Mouse (Mus musculus): ENCODE measurements around the gene Pdzd2. TPM values are rescaled to one million over a fixed set of nuclear protein-coding genes. Genes with fewer than 3 reads are reported as not detected.

Pdzd2 gene
- polyA plus RNA-seq, 1 experiment: 20.0 TPM

DNA sequence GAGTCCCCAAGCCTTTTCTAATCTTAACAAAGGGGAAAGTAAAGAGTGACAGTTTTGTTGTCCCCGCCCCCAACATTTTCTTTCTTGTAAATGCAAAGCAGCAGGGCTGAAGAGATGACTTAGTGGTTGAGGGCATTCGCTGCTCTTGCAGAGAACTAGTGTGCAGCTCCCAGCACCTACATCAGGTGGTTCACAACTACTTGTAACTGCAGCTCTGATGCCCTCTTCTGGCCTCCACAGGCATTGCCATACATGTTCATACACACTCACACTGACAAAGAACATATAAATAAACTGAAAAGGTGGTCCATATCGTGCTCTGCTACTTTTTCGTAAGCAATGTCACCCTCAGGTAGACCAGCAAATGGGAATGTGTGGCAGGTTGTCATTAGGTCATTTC is 116.2 kb downstream of the Pdzd2 start:
- no peak for DNase-seq (ENCODE audit: low spot score)

DNA sequence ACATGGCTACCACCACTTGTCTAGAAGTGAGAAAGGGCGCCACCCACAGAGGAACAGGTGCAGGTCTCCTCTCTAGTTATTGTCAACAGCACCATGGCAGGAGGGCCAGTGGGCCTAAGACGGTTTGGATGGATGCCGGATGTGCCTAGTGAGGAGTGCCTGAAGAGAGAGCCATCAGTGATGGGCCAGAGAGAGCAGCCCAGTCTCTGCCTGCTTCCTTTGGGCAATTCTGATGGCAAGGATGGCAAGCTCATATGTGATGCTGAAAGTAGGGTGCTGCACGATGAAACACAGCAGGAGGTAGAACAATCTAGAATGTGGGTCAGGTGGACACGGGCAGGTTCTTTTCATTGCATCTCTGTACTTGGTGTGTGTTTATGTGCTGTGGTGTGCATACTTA is 117.0 kb downstream of the Pdzd2 start:
- no peak for DNase-seq (ENCODE audit: low spot score)

DNA sequence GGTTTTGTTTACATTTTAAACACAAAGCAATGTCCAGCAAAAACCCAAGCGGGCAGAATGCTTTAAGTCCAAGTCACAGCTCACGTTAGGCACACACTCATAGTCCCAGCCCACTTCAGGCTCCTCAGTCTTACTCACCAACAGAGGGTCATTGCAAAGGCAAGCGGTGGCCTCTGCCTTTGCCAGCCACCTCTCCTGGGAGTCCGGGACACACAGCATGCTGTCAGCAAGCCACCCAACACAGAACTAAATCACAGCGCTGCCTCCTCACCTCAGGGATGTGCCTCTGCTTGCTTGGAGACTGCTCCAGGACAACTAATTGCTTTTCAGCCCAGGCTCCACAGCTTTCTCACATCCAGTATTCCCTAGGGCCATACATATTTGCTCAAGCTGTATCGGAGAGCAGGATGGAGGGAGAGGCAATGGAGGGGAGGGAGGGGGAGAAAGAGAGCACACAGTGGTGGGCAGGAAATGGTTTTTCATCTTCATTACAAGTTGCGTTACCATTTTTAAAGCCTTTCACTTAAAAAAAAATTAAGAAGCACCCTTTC is 117.6 kb downstream of the Pdzd2 start:
- no peak for DNase-seq (ENCODE audit: low spot score)

DNA sequence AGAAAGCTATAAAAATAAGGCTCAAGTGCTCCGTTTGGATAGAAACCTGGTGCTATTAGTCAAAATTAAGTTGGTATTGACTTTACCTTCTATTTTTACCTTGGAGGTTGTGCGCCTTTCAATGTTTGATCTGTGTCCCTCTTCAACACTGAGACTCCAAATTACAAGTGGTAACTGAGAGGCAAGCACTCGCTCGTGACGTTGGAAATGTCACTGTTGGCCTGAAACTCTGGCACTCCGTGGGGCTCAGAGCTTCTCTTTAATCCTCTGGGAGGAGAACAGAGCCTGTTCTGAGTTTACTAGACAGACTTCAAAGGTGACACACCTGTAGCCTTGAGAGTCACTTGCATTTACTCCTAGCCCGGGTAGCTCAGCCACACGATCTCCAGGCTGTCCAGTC is 120.5 kb downstream of the Pdzd2 start:
- DNase-seq (ENCODE audit: low spot score): no peak

DNA sequence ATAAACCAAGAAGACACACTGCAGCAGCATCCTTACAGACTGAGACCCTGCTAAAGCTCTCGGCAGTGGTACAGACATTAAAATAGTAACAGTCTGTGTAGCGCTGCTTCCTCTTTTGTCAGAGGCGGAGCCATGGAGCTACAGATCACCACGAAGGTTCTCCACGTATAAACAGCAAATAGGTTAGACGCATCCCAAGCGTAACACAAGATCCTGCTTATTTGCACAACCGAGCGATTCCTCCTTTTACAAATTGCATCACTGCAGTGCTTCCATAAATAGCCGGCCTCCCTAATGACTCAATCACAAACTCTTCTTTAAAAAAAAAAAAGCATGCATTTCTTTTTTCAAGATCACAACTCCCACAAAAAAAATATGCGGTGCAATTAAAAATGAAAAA is 122.1 kb downstream of the Pdzd2 start:
- DNase-seq (ENCODE audit: low spot score): no peak

DNA sequence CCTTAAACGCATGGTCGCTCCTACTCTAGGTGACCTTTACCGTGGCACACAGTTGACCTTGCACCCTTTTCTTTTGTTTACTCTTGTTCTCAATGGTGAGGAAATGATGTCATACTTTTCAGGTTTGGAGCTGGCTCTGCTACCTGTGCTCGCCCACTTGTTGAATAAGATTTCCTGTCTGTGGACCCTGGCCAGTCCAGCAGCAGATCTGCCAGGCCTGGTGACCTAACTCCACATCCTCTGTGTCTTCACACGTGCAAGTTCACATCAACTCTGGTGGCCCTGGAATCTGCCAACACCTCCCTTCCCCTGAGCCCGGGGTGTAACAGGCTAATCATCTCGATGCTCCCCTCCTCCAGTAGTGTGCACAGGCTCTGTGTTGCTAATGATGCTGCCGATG is 122.5 kb downstream of the Pdzd2 start:
- no peak for DNase-seq (ENCODE audit: low spot score)

DNA sequence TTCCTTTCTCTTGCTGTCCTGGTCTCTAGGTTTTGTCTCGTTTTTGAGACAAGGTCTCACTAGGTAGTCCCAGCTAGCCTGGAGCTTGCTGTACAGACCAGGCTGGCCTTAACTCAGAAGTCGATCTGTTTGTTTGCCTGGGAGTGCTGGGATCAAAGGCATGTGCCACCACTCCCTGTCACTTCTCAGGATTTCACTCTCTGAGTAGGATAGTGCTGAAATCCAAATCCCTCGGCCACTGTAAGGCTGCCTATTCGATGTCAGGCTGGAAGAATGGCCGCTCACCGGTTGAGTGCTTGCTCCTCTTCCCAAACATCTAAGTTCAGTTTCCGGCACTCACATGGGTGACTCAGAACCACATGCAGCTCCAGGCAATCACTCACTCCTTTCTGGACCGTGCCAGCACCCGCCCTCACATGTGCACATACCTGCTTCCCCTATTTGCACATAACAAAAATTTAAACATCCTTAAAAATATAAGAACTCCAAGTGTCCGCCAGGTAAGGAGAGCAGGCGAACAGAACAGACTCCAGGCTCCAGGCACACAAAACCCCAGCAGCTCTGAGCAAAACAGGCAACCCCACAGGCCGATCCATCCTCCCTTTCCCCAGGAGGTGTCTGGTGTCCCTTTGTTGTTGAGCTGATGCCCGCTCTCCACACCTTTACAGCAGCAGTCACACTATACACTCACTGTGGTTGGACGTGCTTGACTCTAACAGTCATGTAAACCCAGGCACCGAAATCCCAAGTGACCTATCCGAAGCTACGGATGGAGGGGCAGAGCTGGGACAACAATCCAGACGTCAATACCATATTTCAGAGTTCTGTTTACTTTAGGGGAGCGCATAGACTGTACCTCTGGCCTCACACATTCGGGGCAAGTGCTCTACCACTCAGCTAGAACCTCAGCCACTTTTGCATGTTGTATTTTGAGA is 124.5 kb downstream of the Pdzd2 start:
- no peak for DNase-seq (ENCODE audit: low spot score)

DNA sequence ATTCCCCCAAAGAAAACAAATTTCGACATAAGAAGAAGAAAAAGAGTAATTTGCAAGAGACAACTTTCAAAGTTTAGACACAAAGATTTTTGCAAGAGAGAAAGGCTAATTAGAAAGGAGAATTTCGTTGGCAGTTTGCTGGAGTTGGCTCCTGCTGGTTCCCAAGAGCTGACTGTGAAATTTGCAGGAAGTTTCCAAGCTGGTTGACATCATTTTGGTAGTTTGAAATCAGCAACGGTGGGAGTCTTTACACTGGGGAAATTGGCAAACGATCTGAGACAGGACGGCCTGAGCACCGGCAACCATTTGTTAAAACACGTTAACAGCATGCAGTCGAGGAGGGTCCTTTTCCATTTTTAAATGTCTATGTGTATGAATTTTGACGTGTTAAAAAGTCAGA is 125.7 kb downstream of the Pdzd2 start:
- DNase-seq (ENCODE audit: low spot score): no peak

DNA sequence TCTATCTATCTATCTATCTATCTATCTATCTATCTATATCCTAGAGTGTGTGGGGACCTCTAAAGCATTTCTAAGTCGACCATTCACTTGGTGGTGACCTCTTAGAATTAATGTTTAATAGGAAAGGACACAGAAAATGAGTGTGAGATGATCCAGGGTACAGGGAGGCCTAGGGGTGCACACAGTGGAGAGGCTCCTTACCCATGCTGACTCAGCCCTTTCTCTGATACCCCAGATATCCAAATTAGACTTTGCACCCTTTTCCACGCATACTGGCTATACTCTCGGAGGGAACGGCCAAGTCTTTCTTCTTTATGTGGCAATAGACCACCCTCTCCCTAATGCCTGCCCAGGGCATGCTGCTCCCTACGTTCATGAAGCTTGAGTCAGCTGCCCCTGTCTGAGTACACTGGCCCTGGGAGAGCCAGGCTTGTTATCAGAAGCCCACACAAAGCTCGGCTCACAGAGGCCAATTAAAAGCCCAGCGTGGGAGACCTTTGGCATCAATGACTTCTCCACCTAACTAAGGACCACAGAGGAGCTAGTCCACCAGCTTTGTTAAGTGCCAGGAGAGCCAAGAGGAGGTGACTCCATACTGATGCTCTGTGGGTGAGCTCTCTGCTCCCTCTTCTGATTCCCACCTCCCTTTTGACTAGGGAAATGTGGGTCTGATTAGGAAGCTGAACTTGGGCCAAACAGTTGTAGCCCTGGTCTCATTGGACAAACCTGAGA is 126.6 kb downstream of the Pdzd2 start:
- no peak for DNase-seq (ENCODE audit: low spot score)

DNA sequence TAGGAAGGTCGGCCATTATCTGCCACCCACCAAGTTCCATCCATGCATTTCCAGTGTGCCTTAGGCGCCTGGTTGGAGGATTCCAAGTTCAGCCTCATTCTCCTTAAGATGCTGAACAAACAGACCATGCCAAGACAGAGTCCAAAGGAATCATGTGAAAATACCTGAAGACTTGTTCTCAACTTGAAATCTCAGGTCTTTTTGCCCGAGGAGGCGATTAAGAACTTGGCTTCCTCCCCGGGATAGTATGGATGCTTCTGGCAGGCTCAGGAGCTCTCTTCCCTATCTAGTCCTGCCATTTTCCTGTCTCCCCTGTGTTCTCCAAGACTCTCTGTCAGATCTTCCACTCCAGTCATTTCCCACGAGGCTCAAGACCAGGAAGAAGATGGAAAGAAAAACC is 131.6 kb downstream of the Pdzd2 start:
- DNase-seq (ENCODE audit: low spot score): no peak

DNA sequence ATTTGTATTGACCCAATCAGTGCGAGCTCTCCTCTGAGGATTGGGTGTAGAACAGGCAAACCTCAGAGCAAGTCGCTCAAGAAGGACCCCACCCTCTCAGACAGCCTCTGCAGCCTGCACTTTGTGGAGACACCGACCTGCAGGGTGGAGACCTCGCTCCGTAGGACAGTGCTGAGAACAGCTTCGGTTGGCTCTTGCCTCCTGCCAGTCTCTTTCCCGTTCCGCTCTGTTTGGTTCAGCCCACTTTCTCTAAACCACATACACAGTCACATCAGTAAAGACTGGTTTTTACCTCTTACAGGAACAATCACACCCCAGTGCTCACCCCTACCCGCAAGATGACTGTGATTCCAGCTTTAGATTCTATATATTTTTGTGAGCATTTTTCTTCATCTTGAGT is 133.4 kb downstream of the Pdzd2 start:
- no peak for DNase-seq (ENCODE audit: low spot score)

DNA sequence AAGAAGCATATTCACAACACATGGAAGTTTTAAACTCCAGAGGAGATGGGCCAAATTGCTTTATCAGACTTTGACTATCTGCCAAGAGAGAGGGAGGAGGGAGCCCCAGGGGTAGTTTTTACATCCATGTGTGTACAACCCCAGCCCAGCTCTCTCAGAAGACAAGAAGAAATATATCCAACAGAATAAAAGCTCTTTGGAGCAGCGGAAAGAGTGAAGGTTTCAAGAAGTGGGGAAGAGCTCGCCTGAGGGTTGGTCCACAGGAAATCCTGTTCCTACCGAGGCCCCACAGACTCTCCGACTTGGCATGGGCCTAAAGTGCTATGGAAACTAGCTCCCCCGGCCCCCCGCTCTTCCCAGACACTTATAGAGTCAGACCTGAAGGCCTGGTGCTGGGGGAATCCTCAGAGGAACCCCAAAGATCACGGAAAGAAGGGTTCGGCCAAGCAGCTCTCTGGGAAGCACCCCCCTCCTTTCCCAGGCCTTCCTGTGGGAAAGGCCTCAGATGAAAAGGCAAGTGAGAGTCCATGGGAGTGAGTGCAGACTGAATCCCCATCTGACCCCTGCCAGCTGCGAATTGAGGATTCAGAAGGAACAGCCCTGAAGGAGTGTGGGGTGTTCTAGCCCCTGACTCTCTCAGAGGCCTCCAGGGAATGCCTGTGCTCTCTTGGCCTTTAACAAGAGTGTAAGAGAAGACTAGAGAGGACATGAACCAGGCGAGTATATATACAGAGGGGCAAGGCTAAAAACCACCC is 134.3 kb downstream of the Pdzd2 start:
- DNase-seq (ENCODE audit: low spot score): no peak

DNA sequence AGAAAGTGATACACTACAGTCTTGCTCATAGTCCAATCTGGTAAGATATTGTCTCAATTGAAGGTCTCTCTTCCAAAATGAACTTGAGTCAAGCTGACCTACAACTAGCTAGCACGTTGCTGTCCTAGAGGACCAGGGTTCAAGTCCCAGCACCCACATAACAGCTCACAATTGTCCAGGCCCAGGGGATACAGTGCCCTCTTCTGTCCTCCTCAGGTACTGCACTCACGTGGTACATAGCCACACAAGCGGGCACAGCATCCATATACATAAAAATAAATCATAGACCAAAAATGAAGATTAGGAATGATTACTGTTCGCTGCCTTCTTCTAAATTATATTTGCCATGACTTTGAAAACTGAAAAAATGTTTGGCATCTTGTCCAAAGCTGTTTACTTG is 136.1 kb downstream of the Pdzd2 start:
- DNase-seq (ENCODE audit: low spot score): no peak

DNA sequence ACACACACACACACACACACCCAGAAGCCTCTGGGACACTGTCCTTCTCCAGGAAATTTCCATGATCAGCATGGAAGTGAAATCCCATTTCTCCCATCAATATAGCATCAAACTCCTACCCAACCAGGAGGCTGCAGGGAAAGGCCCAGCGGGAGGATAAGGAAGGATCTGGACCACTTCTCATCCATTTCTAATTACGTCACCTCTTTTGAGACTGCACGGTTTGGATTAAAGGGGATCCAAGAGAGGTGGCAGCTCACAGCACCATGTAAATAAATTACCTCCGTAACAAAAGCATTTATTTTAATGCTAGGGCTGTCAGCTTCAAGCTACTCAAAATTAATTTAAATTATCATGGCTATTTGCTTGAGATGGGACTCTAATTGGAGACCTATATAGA is 146.6 kb downstream of the Pdzd2 start:
- DNase-seq (ENCODE audit: low spot score): no peak

DNA sequence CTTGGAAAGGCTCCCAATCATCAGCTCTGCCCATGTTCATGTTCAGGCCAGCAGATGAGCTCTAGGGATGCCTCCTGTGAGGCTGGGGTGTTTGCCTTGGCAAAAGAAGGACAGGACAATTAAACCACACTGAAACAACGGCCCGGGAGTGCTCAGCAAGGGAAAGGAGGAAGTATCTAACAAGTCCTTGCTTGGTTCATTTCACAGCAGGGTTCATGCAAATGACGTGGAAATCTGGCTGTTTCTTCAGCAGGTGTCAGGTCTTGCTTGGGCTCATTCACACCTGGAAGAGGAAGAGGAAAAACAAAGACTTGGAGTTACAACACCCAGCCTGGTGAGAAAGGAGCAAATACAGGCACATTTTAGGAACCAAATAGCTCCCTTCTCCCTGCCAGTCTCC is 147.1 kb downstream of the Pdzd2 start:
- no peak for DNase-seq (ENCODE audit: low spot score)

DNA sequence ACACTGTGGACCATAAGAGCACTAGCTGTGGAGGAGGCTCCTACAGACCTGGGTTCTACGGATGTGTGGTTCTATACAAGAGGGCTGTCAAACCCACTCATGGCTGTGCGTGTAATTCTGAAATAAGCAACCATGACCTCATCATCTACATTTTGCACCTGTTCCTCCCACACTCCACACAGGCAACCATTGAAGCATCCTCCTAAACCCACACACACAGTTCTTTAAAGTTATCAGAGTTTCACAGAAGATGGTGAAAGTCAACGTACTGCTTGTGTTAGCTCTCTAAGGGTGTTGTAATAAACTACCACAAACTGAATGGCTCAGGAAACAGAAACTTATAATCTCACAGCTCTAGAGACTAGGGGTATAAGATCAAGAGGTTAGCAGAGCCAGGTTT is 151.1 kb downstream of the Pdzd2 start:
- no peak for DNase-seq (ENCODE audit: low spot score)

DNA sequence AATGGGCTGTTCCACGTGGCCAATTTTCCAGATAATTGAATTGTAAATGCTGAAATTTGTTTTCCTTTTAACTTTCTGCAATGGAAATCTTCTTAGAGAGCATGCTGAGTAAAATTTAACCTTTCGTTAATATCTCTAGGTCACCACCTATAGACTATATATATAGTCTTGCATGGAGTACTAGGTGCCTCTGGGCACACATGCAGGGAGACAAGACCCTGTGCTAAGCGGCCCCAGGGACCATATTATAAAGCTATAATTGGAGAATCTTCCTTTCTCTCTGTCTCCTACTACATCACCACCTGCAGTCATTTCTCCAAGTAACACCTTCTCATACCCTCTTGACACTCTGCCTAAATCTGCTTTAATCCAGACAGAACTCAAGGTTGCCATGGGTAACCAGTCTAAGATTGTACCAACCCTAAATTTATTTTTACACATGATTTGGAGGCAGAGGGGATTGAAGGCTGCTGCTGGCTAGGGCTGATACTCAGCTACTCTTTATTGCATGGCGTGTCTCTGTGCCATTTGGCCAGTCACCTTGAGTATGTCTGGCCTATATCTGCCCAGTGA is 152.8 kb downstream of the Pdzd2 start:
- DNase-seq (ENCODE audit: low spot score): no peak

DNA sequence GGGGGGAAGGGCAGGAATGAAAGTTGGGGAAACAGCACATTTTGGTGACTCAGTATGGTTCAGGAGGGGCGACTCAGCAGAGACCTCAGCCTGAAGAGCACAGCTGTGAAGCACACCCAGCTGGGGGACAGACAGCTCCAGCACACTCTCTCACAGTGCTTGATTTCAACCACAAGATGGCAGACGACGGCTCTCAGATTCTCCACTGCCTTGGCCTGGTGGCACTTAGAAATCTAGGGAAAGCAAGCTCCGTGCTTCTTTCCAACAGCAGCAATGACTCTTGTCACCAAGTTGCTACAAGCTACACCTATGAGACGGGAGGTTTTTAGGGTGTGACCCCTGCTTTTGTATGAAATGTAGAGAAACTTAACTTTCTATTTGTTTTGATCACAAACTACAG is 153.6 kb downstream of the Pdzd2 start:
- no peak for DNase-seq (ENCODE audit: low spot score)

DNA sequence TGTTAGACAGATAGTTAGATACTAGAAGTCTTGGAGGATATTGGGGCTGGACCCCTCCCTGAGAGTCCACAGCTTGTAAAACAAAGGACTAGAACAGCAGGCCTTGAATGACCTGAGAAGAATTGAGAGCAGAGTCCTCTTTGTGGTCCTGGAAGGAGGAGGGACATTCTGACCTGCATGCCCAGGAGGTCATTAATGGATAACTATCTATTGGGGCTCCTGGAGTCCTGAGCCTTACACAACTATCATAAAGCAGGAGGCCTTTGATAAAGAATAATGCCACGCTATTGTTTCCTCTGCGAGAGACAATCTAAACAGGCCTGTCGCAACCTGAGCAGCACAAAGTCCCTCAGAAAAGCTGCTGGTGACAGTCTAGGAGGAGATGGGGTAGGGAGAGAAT is 156.7 kb downstream of the Pdzd2 start:
- no peak for DNase-seq (ENCODE audit: low spot score)

DNA sequence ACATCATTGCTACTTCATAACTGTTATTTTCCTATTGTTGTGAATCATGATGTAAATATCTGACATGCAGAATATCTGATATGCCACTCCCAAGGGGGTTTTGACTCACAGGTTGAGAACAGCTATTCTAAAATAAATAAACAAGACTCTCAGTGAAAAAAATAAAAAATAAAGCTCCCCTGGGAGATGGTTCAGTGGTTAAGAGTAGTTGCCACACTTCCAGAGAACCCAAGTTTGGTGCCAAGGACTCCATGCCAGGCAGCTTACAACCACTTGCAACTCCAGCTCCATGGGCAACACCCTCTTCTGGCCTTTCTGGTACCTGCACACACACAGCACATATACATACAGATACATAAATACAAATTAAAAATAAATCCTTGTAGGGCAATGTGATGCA is 157.3 kb downstream of the Pdzd2 start:
- no peak for DNase-seq (ENCODE audit: low spot score)

DNA sequence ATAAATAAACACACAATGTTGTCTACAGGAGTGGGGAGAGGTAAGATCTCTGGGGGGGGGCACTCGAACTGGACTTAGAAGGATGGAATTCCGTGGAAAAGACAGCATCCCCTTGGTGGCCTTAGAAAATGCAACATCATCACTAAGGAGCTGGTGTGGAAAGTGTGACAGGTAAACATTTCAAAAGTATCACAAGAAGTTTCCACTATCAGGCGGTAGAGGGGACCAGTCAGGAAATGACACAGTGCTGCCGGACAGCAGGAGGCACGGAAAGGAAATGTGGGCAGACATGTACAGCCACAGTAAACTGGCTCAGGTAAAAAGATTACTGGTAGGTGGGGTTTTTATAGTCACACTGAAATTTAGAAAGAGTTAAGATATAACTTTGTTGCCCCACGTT is 160.5 kb downstream of the Pdzd2 start:
- DNase-seq (ENCODE audit: low spot score): no peak

DNA sequence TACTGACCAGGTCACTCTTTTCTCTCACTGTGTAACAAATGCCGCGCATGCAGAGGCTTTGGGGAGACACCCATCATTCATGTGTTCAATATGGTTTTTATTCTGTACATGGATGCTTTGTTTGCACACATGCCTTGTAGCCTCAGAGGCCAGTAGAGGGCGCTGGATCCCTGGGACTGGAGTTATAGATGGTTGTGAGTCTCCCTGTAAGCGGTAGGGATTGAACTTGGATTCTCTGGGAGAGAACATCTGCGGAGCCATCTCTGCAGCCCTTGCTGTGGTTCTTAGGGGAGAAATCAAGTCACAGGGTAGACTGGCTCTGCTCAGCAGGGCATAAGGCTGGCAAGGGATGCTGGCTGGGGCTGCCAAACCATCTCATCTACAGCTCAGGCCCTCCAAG is 161.4 kb downstream of the Pdzd2 start:
- DNase-seq (ENCODE audit: low spot score): peak; percentile 31
